ENCODE assay signal across 9 mouse cellular contexts in the genomic region with DNA sequence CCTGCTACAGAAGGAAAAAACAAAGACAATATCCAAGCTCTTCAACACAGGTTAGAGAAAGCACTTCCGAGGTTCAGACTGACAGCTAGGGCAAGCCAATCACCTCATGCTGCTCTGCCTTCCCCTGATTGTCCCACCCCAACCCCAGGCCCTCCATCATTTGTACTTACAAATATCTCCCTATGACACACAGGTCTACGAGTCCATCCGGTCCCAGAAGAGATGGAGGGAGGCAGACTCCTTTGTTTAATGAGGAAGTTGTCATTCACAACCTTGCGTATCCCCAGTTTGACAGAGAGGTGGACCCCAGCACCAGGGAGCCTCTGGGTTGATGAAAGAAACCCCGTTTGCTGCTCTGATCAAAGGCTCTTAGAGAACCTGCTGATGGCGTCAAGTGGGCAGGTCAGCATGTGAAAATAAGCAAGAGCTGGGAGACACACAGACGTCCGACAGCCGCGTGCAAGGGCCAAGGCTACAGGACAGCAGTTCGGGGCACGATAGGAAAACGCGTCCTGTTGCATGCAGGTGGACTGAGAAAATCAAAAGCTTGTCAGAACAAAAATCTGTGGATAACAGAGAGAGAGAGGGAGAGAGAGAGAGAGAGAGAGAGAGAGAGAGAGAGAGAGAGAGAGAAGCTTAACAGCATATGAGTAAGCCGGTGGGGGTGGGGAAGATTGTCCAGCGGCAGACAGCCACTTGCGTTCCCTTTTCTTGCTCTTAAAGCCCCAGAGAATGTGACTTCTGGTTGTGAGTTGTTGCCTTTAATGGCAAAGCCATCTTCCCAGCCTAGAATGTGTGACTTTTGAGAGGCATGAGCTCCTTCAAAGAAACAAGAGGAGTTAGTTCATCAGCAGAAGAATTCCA.
DNase-seq lines count a peak whose midpoint lies in the region; ATAC-seq lines count a peak whose summit lies in the region.
"Had no signal": no experiment of that assay in that cellular context is flagged by ENCODE, and none has a peak within 500 bp of the region (broad histone marks: within the 10 kb centered on the region; RNA-seq: fewer than 3 reads in every experiment).

No protein-coding gene starts in this region.

- no peak for ATAC-seq in kidney, embryonic 16.5 days (ENCODE audit: low FRiP score, low TSS enrichment)
- no peak for ATAC-seq in limb, embryonic 12.5 days (ENCODE audit: insufficient number of reproducible peaks, insufficient read depth, low FRiP score, low TSS enrichment, low read depth)
- no peak for ATAC-seq in neural tube, embryonic 11.5 days (ENCODE audit: insufficient read depth, low FRiP score, low TSS enrichment)

- no peaks in the 10 kb centered on the region for H3K27me3 ChIP-seq in kidney, embryonic 16.5 days (ENCODE audit: insufficient read depth, low read length)
- H3K27me3 ChIP-seq in limb, embryonic 12.5 days: peaks cover 79% of the 10 kb centered on the region
- H3K27me3 ChIP-seq in neural tube, embryonic 11.5 days (ENCODE audit: control insufficient read depth, insufficient read depth, low read length): no peaks in the 10 kb centered on the region

- H3K27ac ChIP-seq in kidney, embryonic 16.5 days (ENCODE audit: low read length): peak overlapping the region; percentile 75
- H3K27ac ChIP-seq in limb, embryonic 12.5 days: no peak overlapping the region
- no peak overlapping the region for H3K27ac ChIP-seq in neural tube, embryonic 11.5 days (ENCODE audit: low read depth, low read length)
- H3K27ac ChIP-seq: hindbrain, embryonic 15.5 days had no signal

- DNase-seq in kidney, adult 18-20 months: no peak
- DNase-seq in embryo, embryonic 9.5 days (ENCODE audit: extremely low spot score): peak; percentile 51
- DNase-seq in neural tube, embryonic 11.5 days (ENCODE audit: low spot score): peak; percentile 42
- DNase-seq in spleen, postnatal 36 days (ENCODE audit: low spot score in 2 of 2): no peak
- DNase-seq in ovary, postnatal 36 days (ENCODE audit: low spot score): no peak
- no peak for DNase-seq in right cerebral cortex, postnatal 25 days

- H3K36me3 ChIP-seq in kidney, embryonic 16.5 days (ENCODE audit: insufficient read depth, low read length): no peaks in the 10 kb centered on the region
- no peaks in the 10 kb centered on the region for H3K36me3 ChIP-seq in limb, embryonic 12.5 days
- no peaks in the 10 kb centered on the region for H3K36me3 ChIP-seq in neural tube, embryonic 11.5 days (ENCODE audit: control insufficient read depth, insufficient read depth, low read length)
- H3K36me3 ChIP-seq: hindbrain, embryonic 15.5 days had no signal

- H3K4me1 ChIP-seq in kidney, embryonic 16.5 days (ENCODE audit: insufficient read depth, low read length): peaks cover 38% of the 10 kb centered on the region
- peaks cover 30% of the 10 kb centered on the region for H3K4me1 ChIP-seq in limb, embryonic 12.5 days (replicated peaks)
- H3K4me1 ChIP-seq in neural tube, embryonic 11.5 days (ENCODE audit: control insufficient read depth, insufficient read depth, low read length): peaks cover 9% of the 10 kb centered on the region; the same call in 1 of the 2 replicates

- H3K9ac ChIP-seq in kidney, embryonic 16.5 days (replicated peaks; ENCODE audit: low read length): 0 out of 2 replicates have a peak overlapping the region, but pooled peaks have one; percentile 47
- no peak overlapping the region for H3K9ac ChIP-seq in limb, embryonic 12.5 days (replicated peaks)
- H3K9ac ChIP-seq in neural tube, embryonic 11.5 days (ENCODE audit: low read length): no peak overlapping the region
- H3K9ac ChIP-seq: hindbrain, embryonic 15.5 days had no signal

- H3K9me3 ChIP-seq in kidney, embryonic 16.5 days (ENCODE audit: low read length): peaks cover 6% of the 10 kb centered on the region; the same call in 1 of the 2 replicates
- peaks cover 5% of the 10 kb centered on the region; the same call in 1 of the 2 replicates for H3K9me3 ChIP-seq in limb, embryonic 12.5 days
- no peaks in the 10 kb centered on the region for H3K9me3 ChIP-seq in neural tube, embryonic 11.5 days (ENCODE audit: control insufficient read depth, low read length)
- H3K9me3 ChIP-seq: hindbrain, embryonic 15.5 days had no signal

- WGBS in kidney, embryonic 16.5 days: 44% methylated on average over 17 of the region's 17 CpGs
- WGBS in limb, embryonic 12.5 days: 38% methylated on average over 17 of the region's 17 CpGs
- 44% methylated on average over 17 of the region's 17 CpGs for WGBS in neural tube, embryonic 11.5 days

- no peak overlapping the region for H3K4me3 ChIP-seq in kidney, embryonic 16.5 days (ENCODE audit: low read length)
- H3K4me3 ChIP-seq in limb, embryonic 12.5 days (replicated peaks): no peak overlapping the region
- H3K4me3 ChIP-seq in neural tube, embryonic 11.5 days (ENCODE audit: low read depth, low read length): no peak overlapping the region
- H3K4me3 ChIP-seq: hindbrain, embryonic 15.5 days had no signal

- peak overlapping the region; percentile 5; the same call in 1 of the 2 replicates for H3K4me2 ChIP-seq in kidney, embryonic 16.5 days (replicated peaks; ENCODE audit: low read depth, low read length)
- H3K4me2 ChIP-seq in limb, embryonic 12.5 days: peak overlapping the region; percentile 26
- no peak overlapping the region for H3K4me2 ChIP-seq in neural tube, embryonic 11.5 days (ENCODE audit: low read depth)
- H3K4me2 ChIP-seq: hindbrain, embryonic 15.5 days had no signal

Comparison
In these comparisons a context has a peak if more than half of its experiments do, and no peak if none do; other contexts are left out.
1. DNase-seq: peak in embryo, embryonic 9.5 days (single experiment) and neural tube, embryonic 11.5 days (single experiment); none in kidney, adult 18-20 months (single experiment), spleen, postnatal 36 days (0 of 2), ovary, postnatal 36 days (single experiment) and right cerebral cortex, postnatal 25 days (single experiment).